Mouse (Mus musculus) spleen, adult 2 months (tissue): ENCODE measurements around the gene Zc3hav1l. TPM values are rescaled to one million over a fixed set of nuclear protein-coding genes. Genes with fewer than 3 reads are reported as not detected.

Experiments
- DNase-seq, 2 experiments: peaks; one replicate each; pipeline versions ENCODE4 v3.0.0 to v3.0.0-alpha.2; 2012 to 2021; ENCODE audit warnings: low spot score in 2 of 2, low read depth in 1 of 2
- H3K27ac ChIP-seq: fragments of 200-500 bp; 2 replicates; pipeline ENCODE4 v1.5.1; 2012; ENCODE audit warnings: low read length, inconsistent platforms; ENCODE audit not compliant: insufficient read depth
- H3K27me3 ChIP-seq: fragments of 200-500 bp; 2 replicates; pipeline ENCODE4 v1.6.1; 2012; ENCODE audit warnings: mild to moderate bottlenecking, moderate library complexity, low read length, inconsistent platforms; ENCODE audit not compliant: control insufficient read depth, insufficient read depth
- H3K36me3 ChIP-seq: fragments of 200-500 bp; 2 replicates; pipeline ENCODE4 v1.6.1; 2012; ENCODE audit warnings: mild to moderate bottlenecking, low read length, inconsistent platforms; ENCODE audit not compliant: control insufficient read depth, insufficient read depth
- H3K4me1 ChIP-seq: fragments of 200-500 bp; 2 replicates; pipeline ENCODE4 v1.6.1; 2011; ENCODE audit warnings: inconsistent platforms; ENCODE audit not compliant: control insufficient read depth, insufficient read depth, insufficient read length
- H3K4me3 ChIP-seq: fragments of 200-500 bp; 2 replicates; pipeline ENCODE4 v1.5.1; 2011; ENCODE audit warnings: mild to moderate bottlenecking, inconsistent platforms; ENCODE audit not compliant: insufficient read depth, insufficient read length; ENCODE audit errors: extremely low read depth
- CTCF ChIP-seq: fragments of 200-500 bp; IDR thresholded peaks from 2 replicates; pipeline ENCODE4 v1.5.1; 2011; ENCODE audit warnings: mild to moderate bottlenecking, inconsistent platforms; ENCODE audit not compliant: insufficient read depth, insufficient read length, insufficient replicate concordance; ENCODE audit errors: extremely low read depth
- POLR2A ChIP-seq: fragments of 200-500 bp; IDR thresholded peaks from 2 replicates; pipeline ENCODE4 v1.6.1; 2011; ENCODE audit warnings: low read depth, low read length, inconsistent platforms
- WGBS: fragments of 180-500 bp; shearing (Covaris S2); methylation state at CpG from one replicate; pipeline ENCODE4 v1.1.7; 2018; 5-methylcytosine and 5-hydroxymethylcytosine counted together
- polyA plus RNA-seq: library from polyadenylated mRNA; depleted of rRNA; stranded (reverse); fragments of >200 nt; gene quantifications from 2 replicates; pipeline ENCODE4 v1.2.3, GENCODE M21; 2012

Zc3hav1l gene
- polyA plus RNA-seq, 1 experiment: 1.5 TPM

GRCm38 (mm10) chr6:38341751-38342665 lies 42.9 kb upstream of the Zc3hav1l start:
- H3K4me3 ChIP-seq: peak overlapping the region; percentile 57
- TF ChIP-seq CTCF: no peak
- TF ChIP-seq POLR2A: no peak
- H3K36me3 ChIP-seq: peaks cover 27% of the 10 kb centered on the region
- peaks cover 21% of the 10 kb centered on the region; the same call in 1 of the 2 replicates for H3K4me1 ChIP-seq
- WGBS: 18% methylated on average over 11 of the region's 11 CpGs
- no peak for DNase-seq
- no peaks in the 10 kb centered on the region for H3K27me3 ChIP-seq
- peak overlapping the region; percentile 88 for H3K27ac ChIP-seq

DNA sequence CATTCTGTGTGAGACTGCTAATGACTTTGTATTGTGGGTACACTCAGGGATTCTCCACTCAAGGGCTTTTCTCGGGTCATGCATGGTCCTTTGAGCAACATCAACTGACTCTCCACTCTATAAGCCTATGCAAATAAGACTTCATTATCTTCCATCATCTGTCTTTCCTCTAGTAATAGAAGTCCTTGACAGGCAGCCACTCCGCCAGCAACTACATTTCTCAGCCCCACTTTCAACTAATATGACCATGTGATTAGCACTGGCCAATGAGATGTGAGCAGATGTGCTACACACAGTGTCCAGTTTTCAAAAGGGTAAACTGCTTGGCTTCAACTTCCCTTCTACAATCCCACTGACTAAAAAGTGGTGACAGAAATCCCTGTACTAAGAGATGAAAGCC lies 40.0 kb upstream of the Zc3hav1l start:
- Histone ChIP-seq H3K4me1 (peaks cover 13% of the 10 kb centered on the region; the same call in 1 of the 2 replicates), H3K27ac (no peak overlapping the region), H3K4me3 (no peak overlapping the region), H3K27me3 (no peaks in the 10 kb centered on the region), H3K36me3 (peaks cover 51% of the 10 kb centered on the region)
- 76% methylated on average over 2 of the region's 2 CpGs for WGBS
- DNase-seq: no peak
- TF ChIP-seq POLR2A (no peak), CTCF (no peak)

GRCm38 (mm10) chr6:38337951-38338350 lies 38.9 kb upstream of the Zc3hav1l start:
- no peak overlapping the region for H3K4me3 ChIP-seq
- WGBS: 72% methylated on average over 6 of the region's 6 CpGs
- TF ChIP-seq CTCF (no peak), POLR2A (no peak)
- H3K4me1 ChIP-seq: peaks cover 8% of the 10 kb centered on the region; the same call in 1 of the 2 replicates
- no peak for DNase-seq
- no peak overlapping the region for H3K27ac ChIP-seq
- H3K27me3 ChIP-seq: no peaks in the 10 kb centered on the region
- H3K36me3 ChIP-seq: peaks cover 61% of the 10 kb centered on the region

- 91% methylated on average over 4 of the region's 4 CpGs for WGBS
- H3K36me3 ChIP-seq: peaks cover 68% of the 10 kb centered on the region
Observed at GRCm38 (mm10) chr6:38337166-38337705, 38.2 kb upstream of the Zc3hav1l start.

GRCm38 (mm10) chr6:38335264-38335663 lies 36.2 kb upstream of the Zc3hav1l start:
- Histone ChIP-seq H3K4me3 (no peak overlapping the region), H3K27me3 (no peaks in the 10 kb centered on the region), H3K36me3 (peaks cover 78% of the 10 kb centered on the region), H3K27ac (no peak overlapping the region), H3K4me1 (no peaks in the 10 kb centered on the region)
- no peak for DNase-seq
- TF ChIP-seq POLR2A (no peak), CTCF (no peak)
- 92% methylated on average over 6 of the region's 6 CpGs for WGBS

More at GRCm38 (mm10) chr6:38337166-38337705, 38.2 kb upstream of the Zc3hav1l start:
- peaks cover 8% of the 10 kb centered on the region; the same call in 1 of the 2 replicates for H3K4me1 ChIP-seq
- no peak for TF ChIP-seq POLR2A
- TF ChIP-seq CTCF: 0 out of 2 replicates have a peak, but pooled peaks have one; percentile 8
- H3K27ac ChIP-seq: no peak overlapping the region
- no peaks in the 10 kb centered on the region for H3K27me3 ChIP-seq
- H3K4me3 ChIP-seq: no peak overlapping the region
- DNase-seq: no peak

- TF ChIP-seq POLR2A: no peak
- Histone ChIP-seq H3K27me3 (no peaks in the 10 kb centered on the region), H3K27ac (no peak overlapping the region), H3K36me3 (peaks cover 69% of the 10 kb centered on the region), H3K4me3 (no peak overlapping the region), H3K4me1 (no peaks in the 10 kb centered on the region)
- 86% methylated on average over 4 of the region's 4 CpGs for WGBS
- DNase-seq: no peak
Observed at GRCm38 (mm10) chr6:38326596-38326995, 27.5 kb upstream of the Zc3hav1l start.
